Mouse (Mus musculus) layer of hippocampus, adult 9-10 months (tissue): ENCODE measurements around the gene Clrn2.
A peak's percentile ranks its signal among the peaks of the same experiment; 100 is the strongest.

Source experiments
- DNase-seq: peaks from one replicate; pipeline ENCODE4 v3.0.0; 2022; ENCODE audit warnings: low spot score

Clrn2 gene

GRCm38 (mm10) chr5:45449831-45450716 is 3.5 kb upstream of the Clrn2 start, which contains the start of gene Qdpr:
TSS of gene Qdpr (minus strand) at chr5:45450236.
- DNase-seq, result peak; percentile 94

GRCm38 (mm10) chr5:45454456-45454855 is 905 bp downstream of the Clrn2 start:
- no peak for DNase-seq

DNA sequence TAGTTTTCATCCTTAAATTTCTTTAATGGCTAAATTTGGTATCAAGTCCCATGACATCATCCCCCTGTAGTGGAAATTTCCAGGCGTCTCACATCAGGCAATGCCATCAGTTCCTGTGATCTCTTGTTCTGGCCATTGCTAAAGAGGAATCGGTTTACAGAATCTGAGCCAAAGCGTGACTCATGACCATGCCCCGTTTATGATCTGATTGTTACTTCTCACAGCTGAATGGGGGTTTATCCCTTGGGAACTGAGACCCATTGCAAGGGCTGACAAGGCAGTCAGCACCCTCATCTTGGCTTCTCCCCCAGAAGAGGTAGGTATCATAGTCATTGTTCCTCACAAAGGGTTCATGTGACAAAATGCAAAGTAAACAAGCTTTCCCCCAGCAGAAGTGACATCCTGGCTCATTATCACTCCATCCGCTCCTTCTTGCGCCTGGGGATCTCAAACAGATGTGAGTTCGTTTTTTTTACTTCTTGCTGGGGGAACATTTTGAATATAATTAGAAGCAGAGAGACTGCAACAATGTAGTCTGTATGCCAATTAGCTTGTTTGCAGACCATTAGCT is 19.4 kb downstream of the Clrn2 start:
- DNase-seq, result peak; percentile 66

DNA sequence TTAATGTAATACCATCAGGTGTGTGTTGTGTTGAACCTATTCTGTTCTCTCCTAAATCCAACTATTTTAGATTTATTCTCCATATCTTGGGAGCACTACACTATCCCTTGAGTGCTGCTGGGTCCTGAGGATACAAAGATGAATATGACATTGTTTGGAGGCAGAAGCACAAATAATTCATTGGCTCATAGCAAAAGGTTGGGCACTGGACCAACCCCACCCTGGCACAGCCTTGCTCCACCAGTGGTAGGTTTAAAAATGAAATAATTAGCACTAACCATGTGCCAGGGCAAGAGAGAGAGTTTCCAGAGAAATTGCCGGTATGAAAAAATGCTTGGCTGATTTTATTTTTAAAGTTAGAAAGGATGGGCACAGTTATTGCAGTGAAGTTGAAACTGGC is 20.0 kb downstream of the Clrn2 start:
- DNase-seq, result no peak

DNA sequence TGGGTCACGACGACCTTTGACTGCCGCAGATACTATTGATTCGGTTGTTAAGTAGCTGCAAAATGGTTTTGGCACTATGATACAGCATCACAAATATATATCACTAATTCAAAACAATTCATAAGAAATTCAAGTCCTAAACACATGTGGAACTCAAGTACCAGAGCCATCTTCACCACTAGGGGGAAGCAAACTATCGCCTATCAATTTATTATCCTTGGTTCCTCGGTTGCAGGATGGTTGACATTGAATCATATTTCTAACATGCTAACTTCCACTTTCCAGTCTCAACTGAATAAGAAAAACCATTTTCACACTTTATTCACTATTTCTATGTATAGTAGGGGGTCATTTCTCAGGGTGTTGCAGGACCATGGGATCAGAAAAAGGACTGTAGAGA is 20.7 kb downstream of the Clrn2 start:
- DNase-seq, result peak; percentile 87

GRCm38 (mm10) chr5:45474758-45475157 is 21.2 kb downstream of the Clrn2 start:
- DNase-seq, result no peak

DNA sequence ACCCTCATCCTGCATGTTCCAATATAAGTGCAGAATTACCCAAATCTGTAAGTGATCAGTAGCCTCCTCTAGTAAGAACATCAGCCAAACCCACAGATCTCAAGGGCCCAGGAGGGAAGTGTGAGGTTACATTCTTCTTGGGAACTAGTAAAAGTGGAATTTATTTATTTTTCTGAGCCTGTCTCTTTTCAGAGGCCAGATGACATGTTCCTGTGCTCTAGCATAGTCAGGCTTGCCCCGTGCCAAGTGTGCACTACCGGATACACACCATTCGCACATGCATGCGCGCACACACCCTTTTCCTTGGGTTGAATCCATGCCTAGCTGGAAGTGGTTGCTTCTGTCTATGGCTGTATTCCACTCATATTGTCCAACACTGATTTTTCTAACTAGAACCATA is 22.2 kb downstream of the Clrn2 start:
- no peak for DNase-seq

DNA sequence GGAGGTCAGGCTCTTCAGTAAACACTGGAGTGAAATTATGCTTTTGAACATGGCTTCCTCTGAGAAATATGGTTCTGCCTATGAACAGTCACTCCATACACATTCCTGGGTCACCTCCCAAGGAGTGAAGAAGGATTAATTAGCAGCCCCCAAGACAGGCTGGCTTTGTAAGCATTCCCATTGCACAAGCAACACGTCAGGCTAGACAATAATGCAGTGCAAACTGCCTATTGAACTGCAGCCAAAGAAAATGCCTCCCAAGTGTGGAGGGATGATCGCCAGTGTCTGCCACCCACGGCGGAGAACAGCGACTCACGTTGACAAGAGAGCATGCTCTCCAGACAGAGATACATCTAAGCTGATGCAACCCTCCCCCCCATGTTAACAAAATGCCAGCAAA is 22.7 kb downstream of the Clrn2 start:
- no peak for DNase-seq

- DNase-seq, result no peak
These were observed 24.1 kb downstream of the Clrn2 start for GRCm38 (mm10) chr5:45477601-45478000.

GRCm38 (mm10) chr5:45480066-45480465 is 26.5 kb downstream of the Clrn2 start:
- DNase-seq, result no peak

DNA sequence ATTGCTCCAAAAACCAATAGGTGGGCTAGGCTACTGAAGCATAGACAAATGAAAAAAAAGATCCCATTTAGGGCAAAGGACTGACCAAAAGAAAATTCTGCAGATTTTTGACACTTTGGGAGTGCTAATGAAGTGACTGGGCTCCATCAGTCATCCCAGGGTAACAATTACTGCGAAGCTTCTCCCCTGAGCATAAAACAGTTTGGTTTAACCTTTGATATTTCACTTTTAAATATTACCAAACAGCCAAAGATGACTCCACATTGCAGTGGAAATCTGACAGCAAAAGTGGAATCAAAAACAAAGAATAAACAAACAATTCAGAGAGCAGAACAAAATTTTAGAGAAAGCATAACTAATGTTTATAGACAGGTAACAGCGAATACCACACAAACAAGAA is 27.6 kb downstream of the Clrn2 start:
- DNase-seq, result no peak

DNA sequence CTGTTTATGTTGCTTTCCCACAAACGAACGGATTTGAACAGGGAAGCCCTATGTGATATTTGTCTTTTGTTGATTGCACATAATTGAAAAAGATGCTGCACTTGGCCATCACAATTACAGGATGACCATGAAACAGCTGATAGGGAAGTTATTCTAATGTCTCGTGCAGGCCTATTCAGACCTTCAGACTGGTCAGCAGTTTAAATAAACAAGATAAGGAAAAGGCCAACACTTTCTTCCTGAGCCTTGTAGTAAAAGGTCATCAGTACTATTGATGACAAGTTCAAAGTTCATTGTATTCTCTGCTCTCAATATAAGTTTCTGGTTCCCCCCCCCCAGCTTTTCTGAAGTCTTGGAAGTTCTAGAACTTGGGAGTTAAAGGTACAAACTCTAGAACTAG is 29.1 kb downstream of the Clrn2 start:
- no peak for DNase-seq

- no peak for DNase-seq
These were observed 30.1 kb downstream of the Clrn2 start for GRCm38 (mm10) chr5:45483654-45484053.

GRCm38 (mm10) chr5:45491776-45492175 is 38.2 kb downstream of the Clrn2 start:
- no peak for DNase-seq

DNA sequence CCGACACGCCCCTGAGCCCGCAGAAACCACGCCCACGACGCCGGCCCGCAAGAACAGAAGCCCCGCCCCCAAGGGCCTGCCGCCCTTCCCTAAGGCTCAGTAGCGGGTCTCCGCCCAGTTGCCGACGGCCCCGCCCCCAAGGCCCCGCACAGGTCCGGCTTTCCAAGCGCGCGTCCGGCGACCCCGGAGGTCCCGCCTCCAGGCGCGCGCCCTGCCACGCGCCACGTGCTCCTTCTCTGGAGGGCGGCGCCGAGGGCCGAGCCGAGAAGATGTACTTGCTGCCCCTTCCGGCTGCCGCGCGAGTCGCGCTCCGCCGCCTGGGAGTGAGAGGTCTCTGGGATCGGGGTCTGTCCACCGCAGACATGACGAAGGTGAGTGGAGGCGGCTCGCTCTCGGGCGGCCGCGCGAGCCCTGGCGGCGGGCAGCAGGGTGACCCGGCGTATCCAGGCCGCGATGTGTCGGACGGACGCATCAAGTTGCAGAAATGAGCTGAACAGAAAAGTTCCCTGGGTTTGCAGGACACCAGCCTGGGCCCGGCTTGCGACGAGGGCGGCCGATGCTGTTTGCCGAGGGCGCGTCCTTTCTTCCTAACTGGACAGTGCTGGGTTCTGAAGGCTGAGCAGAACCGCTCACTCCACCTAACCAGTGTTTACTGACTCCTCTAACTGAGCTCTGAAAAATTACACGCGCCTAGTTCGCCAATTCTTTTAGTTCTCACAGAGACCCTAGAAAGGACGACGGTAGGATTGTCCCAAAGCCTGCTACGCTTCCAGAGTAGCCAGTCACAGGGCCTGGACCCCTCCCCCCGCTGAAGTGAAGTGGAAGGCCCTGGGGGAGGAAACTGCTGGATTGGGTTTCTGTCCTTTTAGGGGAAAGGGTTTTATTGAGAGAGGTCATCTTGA is 39.9 kb downstream of the Clrn2 start, which contains the start of gene Lap3:
Gene Lap3, plus strand, starts transcription at position 184 of the 902 bp plus-strand sequence.
- peak; percentile 96 for DNase-seq

- no peak for DNase-seq
These were observed 40.7 kb downstream of the Clrn2 start for GRCm38 (mm10) chr5:45494093-45494755.

DNA sequence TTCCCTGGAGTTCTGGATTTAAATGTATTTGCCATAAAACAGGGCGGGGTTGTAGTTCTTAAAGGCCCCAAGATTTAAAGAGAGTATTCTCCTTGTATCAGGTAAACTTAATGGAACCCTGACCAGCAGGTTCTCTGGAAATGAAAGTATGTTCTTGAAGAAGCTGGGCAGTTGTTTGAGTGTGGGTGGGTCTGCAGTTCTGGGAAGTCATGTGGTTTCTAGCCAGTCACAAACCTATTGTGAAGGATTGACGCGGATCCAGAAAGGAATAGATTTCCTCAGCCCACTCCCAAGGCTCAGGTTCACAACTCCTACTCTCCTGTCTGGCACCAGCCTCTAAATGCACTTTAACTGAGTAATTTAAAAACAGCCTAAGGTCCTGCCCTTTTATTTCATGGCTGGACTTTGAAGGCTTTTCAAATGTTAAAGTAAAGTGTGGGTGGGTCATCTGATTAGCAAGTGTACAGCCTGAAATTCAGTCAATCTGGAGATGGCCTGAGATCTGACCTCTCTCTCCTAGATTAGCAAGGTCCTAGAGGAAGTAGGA is 42.0 kb downstream of the Clrn2 start:
- no peak for DNase-seq

DNA sequence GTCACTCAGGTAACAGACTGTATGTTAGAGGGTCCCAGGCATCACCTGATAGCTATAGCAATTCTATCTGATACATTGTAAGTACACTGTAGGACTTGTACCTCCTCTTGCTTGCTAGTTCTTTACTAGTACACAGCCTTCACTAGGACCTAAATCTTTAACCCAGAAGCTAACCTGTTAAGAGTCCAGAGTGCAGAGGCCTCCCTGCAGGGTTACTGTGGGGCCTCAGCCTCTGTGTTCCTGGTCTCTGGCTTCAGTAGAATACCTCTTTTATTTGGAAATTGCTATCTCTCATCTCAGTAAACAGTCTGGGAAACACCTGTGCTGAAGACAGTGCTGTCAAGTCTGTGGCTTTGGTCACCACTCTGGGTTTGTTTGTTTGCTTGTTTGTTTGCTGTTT is 42.5 kb downstream of the Clrn2 start:
- no peak for DNase-seq

- no peak for DNase-seq
These were observed 42.9 kb downstream of the Clrn2 start for GRCm38 (mm10) chr5:45496479-45496878.

DNA sequence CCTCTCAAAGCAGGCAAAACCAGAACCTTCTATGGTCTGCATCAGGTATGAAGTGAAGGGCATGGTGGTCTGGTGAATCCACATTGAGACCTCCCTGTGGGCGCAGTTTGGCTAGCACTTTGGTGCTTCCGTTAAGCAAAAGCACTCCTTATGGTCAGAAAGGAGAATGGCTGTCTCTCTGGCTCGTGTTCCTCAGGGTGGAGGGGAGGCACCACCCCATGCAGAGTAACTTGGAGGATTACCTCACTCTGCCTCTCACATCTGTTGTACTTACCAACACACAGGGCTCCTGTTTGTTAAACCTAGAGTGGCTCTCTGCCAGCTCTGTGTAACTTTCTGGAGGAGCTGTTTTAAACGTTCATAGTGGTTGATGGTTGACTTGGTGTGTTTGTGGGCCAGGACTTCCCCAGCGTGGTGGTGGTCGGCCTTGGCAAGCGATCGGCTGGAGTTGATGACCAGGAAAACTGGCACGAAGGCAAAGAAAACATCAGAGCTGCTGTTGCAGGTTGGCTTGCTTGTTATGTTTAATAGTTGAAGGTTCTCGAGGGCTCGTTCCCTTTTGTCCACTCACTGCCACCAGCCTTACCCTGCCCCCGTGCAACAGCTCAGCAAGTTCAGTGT is 43.5 kb downstream of the Clrn2 start:
- no peak for DNase-seq

- no peak for DNase-seq
These were observed 44.0 kb downstream of the Clrn2 start for GRCm38 (mm10) chr5:45497564-45497963.
